ENCODE assay signal across 8 mouse cellular contexts in genomic region chr11:97536835-97537579, GRCm38 (mm10). TPM values are rescaled to one million over a fixed set of nuclear protein-coding genes. Genes with fewer than 3 reads are reported as not detected.
A peak's percentile ranks its signal among the peaks of the same experiment; 100 is the strongest.
DNase-seq lines count a peak whose midpoint lies in the region; ATAC-seq and TF ChIP-seq lines count a peak whose summit lies in the region.

No protein-coding gene starts in this region.

- 0 out of 2 replicates have a peak overlapping the region, but pooled peaks have one; percentile 10 for H3K4me3 ChIP-seq in lung, postnatal 0 days (ENCODE audit: low read depth, low read length)
- H3K4me3 ChIP-seq in forebrain, embryonic 16.5 days (replicated peaks; ENCODE audit: low read length) = peak overlapping the region; percentile 31
- H3K4me3 ChIP-seq in limb, embryonic 14.5 days (replicated peaks; ENCODE audit: low read length) = peak overlapping the region; percentile 36
- peak overlapping the region; percentile 28 for H3K4me3 ChIP-seq in stomach, embryonic 14.5 days (ENCODE audit: low read depth, low read length)

- peaks cover 10% of the 10 kb centered on the region; the same call in 1 of the 2 replicates for H3K4me1 ChIP-seq in lung, postnatal 0 days (ENCODE audit: insufficient read depth, low read depth, low read length)
- peaks cover 54% of the 10 kb centered on the region for H3K4me1 ChIP-seq in forebrain, embryonic 16.5 days (replicated peaks; ENCODE audit: control insufficient read depth, insufficient read depth, low read length)
- H3K4me1 ChIP-seq in limb, embryonic 14.5 days (ENCODE audit: control insufficient read depth, insufficient read depth, low read length) = peaks cover 23% of the 10 kb centered on the region
- peaks cover 33% of the 10 kb centered on the region for H3K4me1 ChIP-seq in stomach, embryonic 14.5 days (ENCODE audit: control insufficient read depth, insufficient read depth, low read length)

- H3K9ac ChIP-seq in lung, postnatal 0 days (replicated peaks; ENCODE audit: low read depth) = no peak overlapping the region
- H3K9ac ChIP-seq in forebrain, embryonic 16.5 days (replicated peaks; ENCODE audit: low read depth, low read length) = peak overlapping the region; percentile 55
- H3K9ac ChIP-seq in limb, embryonic 14.5 days (ENCODE audit: low read depth, low read length, severe bottlenecking) = peak overlapping the region; percentile 49
- H3K9ac ChIP-seq in stomach, embryonic 14.5 days (replicated peaks; ENCODE audit: low read depth, low read length) = no peak overlapping the region

- DNase-seq in lung, postnatal 0 days (ENCODE audit: low spot score) = peak; percentile 32
- DNase-seq in lung, postnatal 10 days = no peak
- peak; percentile 93 for DNase-seq in cerebellum, adult 9-10 months
- DNase-seq in limb, embryonic 14.5 days (ENCODE audit: low spot score) = no peak
- DNase-seq in spleen, adult 12 weeks (ENCODE audit: low spot score) = no peak
- DNase-seq in lung, postnatal 14 days = no peak

- TF ChIP-seq EP300 in lung, postnatal 0 days (IDR thresholded peaks at IDR 0.05) = no peak

- 1% methylated on average over 35 of the region's 36 CpGs for WGBS in lung, postnatal 0 days
- 2% methylated on average over 35 of the region's 36 CpGs for WGBS in forebrain, embryonic 16.5 days
- 0% methylated on average over 31 of the region's 36 CpGs for WGBS in limb, embryonic 14.5 days
- 1% methylated on average over 36 of the region's 36 CpGs for WGBS in stomach, embryonic 14.5 days

- ATAC-seq in lung, postnatal 0 days = no peak
- ATAC-seq in forebrain, embryonic 16.5 days = peak; percentile 43
- no peak for ATAC-seq in limb, embryonic 14.5 days (ENCODE audit: low FRiP score, low read depth)
- ATAC-seq in stomach, embryonic 14.5 days (ENCODE audit: insufficient number of reproducible peaks, insufficient read depth, low FRiP score, low read depth) = no peak

- H3K27me3 ChIP-seq in lung, postnatal 0 days (replicated peaks; ENCODE audit: insufficient read depth, low read length) = peaks cover 61% of the 10 kb centered on the region
- peaks cover 23% of the 10 kb centered on the region for H3K27me3 ChIP-seq in forebrain, embryonic 16.5 days (replicated peaks; ENCODE audit: control insufficient read depth, insufficient read depth, low read length)
- peaks cover 70% of the 10 kb centered on the region for H3K27me3 ChIP-seq in limb, embryonic 14.5 days (ENCODE audit: control insufficient read depth, insufficient read depth, low read length)
- peaks cover 56% of the 10 kb centered on the region for H3K27me3 ChIP-seq in stomach, embryonic 14.5 days (ENCODE audit: control insufficient read depth, insufficient read depth, low read length)

- H3K9me3 ChIP-seq in lung, postnatal 0 days (ENCODE audit: low read length) = no peaks in the 10 kb centered on the region
- no peaks in the 10 kb centered on the region for H3K9me3 ChIP-seq in forebrain, embryonic 16.5 days (ENCODE audit: control insufficient read depth, low read length)
- H3K9me3 ChIP-seq in limb, embryonic 14.5 days (ENCODE audit: control insufficient read depth, low read length) = no peaks in the 10 kb centered on the region
- no peaks in the 10 kb centered on the region for H3K9me3 ChIP-seq in stomach, embryonic 14.5 days (ENCODE audit: control insufficient read depth, low read depth, low read length)

- no peaks in the 10 kb centered on the region for H3K36me3 ChIP-seq in lung, postnatal 0 days (ENCODE audit: insufficient read depth, low read length)
- H3K36me3 ChIP-seq in forebrain, embryonic 16.5 days (ENCODE audit: control insufficient read depth, insufficient read depth) = peaks cover 4% of the 10 kb centered on the region
- H3K36me3 ChIP-seq in limb, embryonic 14.5 days (ENCODE audit: control insufficient read depth, insufficient read depth, low read length) = no peaks in the 10 kb centered on the region
- H3K36me3 ChIP-seq in stomach, embryonic 14.5 days (ENCODE audit: control insufficient read depth, insufficient read depth, low read length) = no peaks in the 10 kb centered on the region

- no peak overlapping the region for H3K27ac ChIP-seq in lung, postnatal 0 days (ENCODE audit: low read length)
- H3K27ac ChIP-seq in forebrain, embryonic 16.5 days (ENCODE audit: low read length) = peak overlapping the region; percentile 29; the same call in 1 of the 2 replicates
- H3K27ac ChIP-seq in limb, embryonic 14.5 days (replicated peaks; ENCODE audit: low read depth, low read length) = no peak overlapping the region
- H3K27ac ChIP-seq in stomach, embryonic 14.5 days (ENCODE audit: low read length) = no peak overlapping the region

- peak; percentile 41 for TF ChIP-seq CTCF in lung, postnatal 0 days (IDR thresholded peaks at IDR 0.05)

- H3K4me2 ChIP-seq in lung, postnatal 0 days (replicated peaks; ENCODE audit: low read depth, low read length) = peak overlapping the region; percentile 34
- peak overlapping the region; percentile 53 for H3K4me2 ChIP-seq in forebrain, embryonic 16.5 days (ENCODE audit: low read length)
- H3K4me2 ChIP-seq in limb, embryonic 14.5 days (replicated peaks; ENCODE audit: low read depth, low read length, severe bottlenecking) = peak overlapping the region; percentile 63
- peak overlapping the region; percentile 63 for H3K4me2 ChIP-seq in stomach, embryonic 14.5 days (replicated peaks; ENCODE audit: low read depth, low read length)

- no peak for TF ChIP-seq POLR2A in limb, embryonic 14.5 days (IDR thresholded peaks at IDR 0.05; ENCODE audit: borderline replicate concordance, extremely low read depth, insufficient read depth, insufficient read length)

RNA-seq across cellular contexts. Expression of gene 4933428G20Rik, which starts 36.9 kb away (rescaled TPM):
- polyA plus RNA-seq in lung, postnatal 0 days (2015; fragmentation: Nextera tagmentation; extraction: Ambion mirVana) = 0.32 and 0.42 TPM in 2 replicates
- polyA plus RNA-seq in forebrain, embryonic 16.5 days (2015; fragmentation: Nextera tagmentation; extraction: Ambion mirVana) = 0.29 and 1.2 TPM in 2 replicates
- polyA plus RNA-seq in limb, embryonic 14.5 days (2012; rRNA removed) = not detected in 2 replicates
- 0.19 and 0.36 TPM in 2 replicates for polyA plus RNA-seq in limb, embryonic 14.5 days (2014; fragmentation: Nextera tagmentation; extraction: Ambion mirVana)
- 0.35 TPM in 1 of 2 replicates, not detected in the other for polyA plus RNA-seq in stomach, embryonic 14.5 days (2014; fragmentation: Nextera tagmentation; extraction: Ambion mirVana)

RNA-seq across cellular contexts. Expression of gene Srcin1, which starts 39.0 kb away (rescaled TPM):
- polyA plus RNA-seq in lung, postnatal 0 days (2015; fragmentation: Nextera tagmentation; extraction: Ambion mirVana) = 0.36 and 0.45 TPM in 2 replicates
- polyA plus RNA-seq in forebrain, embryonic 16.5 days (2015; fragmentation: Nextera tagmentation; extraction: Ambion mirVana) = 7.0 and 9.9 TPM in 2 replicates
- polyA plus RNA-seq in limb, embryonic 14.5 days (2012; rRNA removed) = 4.0 and 5.1 TPM in 2 replicates
- 0.39 and 0.53 TPM in 2 replicates for polyA plus RNA-seq in limb, embryonic 14.5 days (2014; fragmentation: Nextera tagmentation; extraction: Ambion mirVana)
- polyA plus RNA-seq in stomach, embryonic 14.5 days (2014; fragmentation: Nextera tagmentation; extraction: Ambion mirVana) = 0.49 and 0.64 TPM in 2 replicates

Comparison
In these comparisons a context has a peak if more than half of its experiments do, and no peak if none do; other contexts are left out.
1. DNase-seq: peak in lung, postnatal 0 days (single experiment) and cerebellum, adult 9-10 months (single experiment); none in lung, postnatal 10 days (single experiment), limb, embryonic 14.5 days (single experiment), spleen, adult 12 weeks (single experiment) and lung, postnatal 14 days (single experiment).
2. H3K9ac ChIP-seq: peak in forebrain, embryonic 16.5 days (single experiment) and limb, embryonic 14.5 days (single experiment); none in lung, postnatal 0 days (single experiment) and stomach, embryonic 14.5 days (single experiment).
3. Peak in every context shown above with its lines, with median percentiles within 50 percentile points of each other: H3K4me2 ChIP-seq and H3K4me3 ChIP-seq.